Mouse (Mus musculus) liver, adult 2 months (tissue): ENCODE results near the gene Map2k5. TPM values are rescaled to one million over a fixed set of nuclear protein-coding genes. Genes with fewer than 3 reads are reported as not detected.

Experiments
- DNase-seq: peaks from one replicate; pipeline ENCODE4 v3.0.0-alpha.2; 2011; ENCODE audit warnings: low read depth, low spot score; ENCODE audit errors: extremely low read depth
- H3K27ac ChIP-seq: fragments of 200-500 bp; replicated peaks from 2 replicates; pipeline ENCODE4 v1.5.1; 2012; ENCODE audit warnings: low read depth, mild to moderate bottlenecking, control low read depth, inconsistent platforms, low read length; ENCODE audit not compliant: insufficient read depth
- H3K27me3 ChIP-seq: fragments of 200-500 bp; 2 replicates; pipeline ENCODE4 v1.6.1; 2012; ENCODE audit warnings: mild to moderate bottlenecking, moderate library complexity, low read length, inconsistent platforms; ENCODE audit not compliant: control insufficient read depth, insufficient read depth
- H3K36me3 ChIP-seq: fragments of 200-500 bp; 2 replicates; pipeline ENCODE4 v1.6.1; 2012; ENCODE audit warnings: low read length, inconsistent platforms; ENCODE audit not compliant: control insufficient read depth, insufficient read depth
- H3K4me1 ChIP-seq: fragments of 200-500 bp; 2 replicates; pipeline ENCODE4 v1.6.1; 2011; ENCODE audit warnings: low read length; ENCODE audit not compliant: control insufficient read depth, insufficient read depth
- H3K4me3 ChIP-seq: fragments of 200-500 bp; 2 replicates; pipeline ENCODE4 v1.5.1; 2011; ENCODE audit warnings: low read depth, mild to moderate bottlenecking, control low read depth, low read length, moderate library complexity; ENCODE audit not compliant: insufficient read depth
- H3K79me2 ChIP-seq: fragments of 200-500 bp; 2 replicates; pipeline ENCODE4 v1.6.1; 2012; ENCODE audit warnings: inconsistent platforms, mild to moderate bottlenecking, low read length, moderate library complexity; ENCODE audit not compliant: control insufficient read depth, insufficient read depth
- H3K9ac ChIP-seq: fragments of 200-500 bp; 2 replicates; pipeline ENCODE4 v1.6.1; 2012; ENCODE audit warnings: low read depth, mild to moderate bottlenecking, control low read depth, inconsistent platforms, low read length
- CTCF ChIP-seq: fragments of 200-500 bp; IDR thresholded peaks from 2 replicates; pipeline ENCODE4 v1.5.1; 2011; ENCODE audit warnings: low read depth, low read length, control low read depth
- POLR2A ChIP-seq: fragments of 200-500 bp; IDR thresholded peaks from 2 replicates; pipeline ENCODE4 v1.6.1; 2011; ENCODE audit warnings: low read length, control low read depth; ENCODE audit not compliant: insufficient read depth; ENCODE audit errors: extremely low read depth
- WGBS: fragments of 180-500 bp; shearing (Covaris S2); methylation state at CpG from one replicate; pipeline ENCODE4 v1.1.7; 2018; 5-methylcytosine and 5-hydroxymethylcytosine counted together
- polyA plus RNA-seq: library from polyadenylated mRNA; depleted of rRNA; stranded (reverse); fragments of >200 nt; gene quantifications from 2 replicates; pipeline ENCODE4 v1.2.3, GENCODE M21; 2012
- total RNA-seq: library from RNA; depleted of rRNA; stranded (reverse); fragments of >200 nt; gene quantifications from 2 replicates; pipeline ENCODE4 v1.2.3, GENCODE M21; 2014

Map2k5 gene
- total and polyA plus RNA-seq, 2 experiments, result 13.3 to 32.2 TPM

DNA sequence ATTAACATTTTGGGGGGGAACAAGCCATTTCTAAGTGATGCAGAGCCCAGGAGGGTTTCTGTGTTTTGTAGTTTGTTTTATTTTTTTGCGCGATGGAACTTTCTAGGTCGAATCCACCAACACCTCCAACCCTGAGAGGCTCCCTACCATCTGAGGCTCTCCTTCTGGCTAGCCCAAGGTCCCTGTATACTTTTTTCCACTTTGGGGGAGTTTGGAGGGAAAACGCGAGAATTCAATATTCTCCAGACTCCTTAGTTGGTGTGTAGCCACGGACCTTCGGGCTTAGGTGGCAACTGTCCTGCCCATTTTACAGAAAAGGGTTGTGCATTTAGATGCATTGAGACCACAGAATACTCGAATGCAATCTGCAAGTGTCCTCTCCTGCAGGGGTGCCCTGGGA is 241.5 kb downstream of the Map2k5 start:
- TF ChIP-seq CTCF (no peak), POLR2A (no peak)
- Histone ChIP-seq H3K79me2 (no peaks in the 10 kb centered on the region), H3K4me1 (peaks cover 3% of the 10 kb centered on the region), H3K4me3 (no peak overlapping the region), H3K36me3 (no peaks in the 10 kb centered on the region), H3K27me3 (peaks cover 34% of the 10 kb centered on the region), H3K27ac (no peak overlapping the region), H3K9ac (no peak overlapping the region)
- DNase-seq, result no peak
- WGBS, result 13% methylated on average over 8 of the region's 8 CpGs

DNA sequence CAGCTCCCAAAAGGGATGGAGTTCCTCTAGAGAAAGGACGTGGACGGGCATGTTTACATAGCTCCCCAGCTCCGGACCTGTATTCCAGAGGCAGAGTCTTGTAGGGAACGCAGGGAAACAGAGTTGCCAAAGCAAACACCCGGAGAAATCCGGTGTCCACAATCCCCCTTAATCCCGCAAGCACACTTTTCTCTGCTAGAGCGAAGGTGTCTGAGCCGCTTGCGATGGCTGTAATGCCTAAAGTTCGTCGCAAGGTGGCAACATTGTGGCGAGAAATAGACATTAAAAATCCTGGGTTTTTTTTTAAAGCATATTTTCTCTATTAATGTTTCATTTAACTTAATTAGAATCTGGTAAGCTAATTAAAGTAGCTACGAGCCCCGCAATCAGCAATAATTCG is 241.9 kb downstream of the Map2k5 start:
- Histone ChIP-seq H3K27me3 (peaks cover 30% of the 10 kb centered on the region), H3K4me1 (peaks cover 3% of the 10 kb centered on the region), H3K4me3 (no peak overlapping the region), H3K9ac (no peak overlapping the region), H3K79me2 (no peaks in the 10 kb centered on the region), H3K36me3 (no peaks in the 10 kb centered on the region), H3K27ac (no peak overlapping the region)
- 1% methylated on average over 16 of the region's 16 CpGs for WGBS
- no peak for TF ChIP-seq POLR2A
- peak; percentile 73 for TF ChIP-seq CTCF
- no peak for DNase-seq

GRCm38 (mm10) chr9:63135356-63135755 is 242.3 kb downstream of the Map2k5 start:
- Histone ChIP-seq H3K4me3 (no peak overlapping the region), H3K36me3 (no peaks in the 10 kb centered on the region), H3K79me2 (no peaks in the 10 kb centered on the region), H3K27me3 (peaks cover 29% of the 10 kb centered on the region), H3K27ac (no peak overlapping the region), H3K4me1 (peaks cover 3% of the 10 kb centered on the region), H3K9ac (no peak overlapping the region)
- TF ChIP-seq CTCF (no peak), POLR2A (no peak)
- 7% methylated on average over 11 of the region's 11 CpGs for WGBS
- no peak for DNase-seq

- H3K79me2 ChIP-seq, result no peaks in the 10 kb centered on the region
- DNase-seq, result peak; percentile 74
- 6% methylated on average over 6 of the region's 6 CpGs for WGBS
- H3K36me3 ChIP-seq, result no peaks in the 10 kb centered on the region
- TF ChIP-seq CTCF (no peak), POLR2A (no peak)
- peaks cover 16% of the 10 kb centered on the region for H3K27me3 ChIP-seq
- H3K9ac ChIP-seq, result peak overlapping the region; percentile 61
- H3K4me3 ChIP-seq, result peak overlapping the region; percentile 30; the same call in 1 of the 2 replicates
- no peak overlapping the region for H3K27ac ChIP-seq
- H3K4me1 ChIP-seq, result peaks cover 3% of the 10 kb centered on the region
Measured at GRCm38 (mm10) chr9:63133659-63134058, 244.0 kb downstream of the Map2k5 start.

DNA sequence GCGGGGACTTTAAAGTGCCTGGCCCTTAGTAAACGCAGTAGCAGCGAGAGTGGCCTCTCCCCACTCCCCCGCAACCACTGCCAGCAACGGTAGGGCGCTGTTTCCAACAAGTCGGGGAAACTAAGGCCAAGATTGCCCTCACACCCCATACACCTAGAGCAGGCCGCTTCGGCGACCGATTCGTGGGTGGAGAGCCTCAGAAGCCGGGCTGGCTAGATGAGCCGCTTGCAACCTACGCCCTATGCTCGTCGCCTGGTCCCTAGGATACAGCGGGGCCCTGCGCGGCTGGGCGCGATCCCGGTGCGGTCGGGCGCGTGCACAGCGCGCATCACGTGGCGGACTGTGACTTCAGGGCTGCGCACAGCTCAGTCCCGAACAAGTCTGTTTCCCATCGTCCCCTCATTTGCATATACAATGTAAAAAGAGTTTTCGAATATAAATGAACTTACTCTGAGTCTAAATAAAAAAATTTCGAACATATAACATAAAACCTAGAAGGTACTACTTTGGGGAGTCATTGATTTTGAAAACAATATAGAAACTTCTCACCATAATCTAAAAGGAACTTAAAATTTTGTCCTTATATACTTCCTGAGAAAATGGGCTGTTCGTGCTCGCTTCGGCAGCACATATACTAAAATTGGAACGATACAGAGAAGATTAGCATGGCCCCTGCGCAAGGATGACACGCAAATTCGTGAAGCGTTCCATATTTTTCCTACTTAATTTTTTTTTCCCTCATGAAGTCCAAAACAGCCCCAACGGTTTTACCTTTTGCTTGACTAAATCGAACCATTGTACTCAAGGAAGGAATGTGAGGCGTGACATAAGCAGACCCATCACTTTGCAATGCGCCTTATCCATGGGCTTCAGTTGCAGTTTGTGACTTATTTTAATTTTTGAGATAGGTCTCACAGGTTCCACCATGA is 244.8 kb downstream of the Map2k5 start:
- peaks cover 12% of the 10 kb centered on the region; the same call in 1 of the 2 replicates for H3K27me3 ChIP-seq
- no peaks in the 10 kb centered on the region for H3K36me3 ChIP-seq
- TF ChIP-seq POLR2A (peak; percentile 90), CTCF (no peak)
- peak; percentile 86 for DNase-seq
- H3K79me2 ChIP-seq, result no peaks in the 10 kb centered on the region
- H3K4me3 ChIP-seq, result peak overlapping the region; percentile 76
- under 1% methylated on average over 48 of the region's 48 CpGs for WGBS
- peaks cover 3% of the 10 kb centered on the region for H3K4me1 ChIP-seq
- peak overlapping the region; percentile 84 for H3K9ac ChIP-seq
- H3K27ac ChIP-seq, result peak overlapping the region; percentile 79
